Mouse (Mus musculus): ENCODE measurements around the gene Cacna1c.

The Cacna1c gene

GRCm38 (mm10) chr6:118711677-118712322 is 484.4 kb downstream of the Cacna1c start:
- in situ Hi-C loops (cut with MboI, MseI), result no loop called here

DNA sequence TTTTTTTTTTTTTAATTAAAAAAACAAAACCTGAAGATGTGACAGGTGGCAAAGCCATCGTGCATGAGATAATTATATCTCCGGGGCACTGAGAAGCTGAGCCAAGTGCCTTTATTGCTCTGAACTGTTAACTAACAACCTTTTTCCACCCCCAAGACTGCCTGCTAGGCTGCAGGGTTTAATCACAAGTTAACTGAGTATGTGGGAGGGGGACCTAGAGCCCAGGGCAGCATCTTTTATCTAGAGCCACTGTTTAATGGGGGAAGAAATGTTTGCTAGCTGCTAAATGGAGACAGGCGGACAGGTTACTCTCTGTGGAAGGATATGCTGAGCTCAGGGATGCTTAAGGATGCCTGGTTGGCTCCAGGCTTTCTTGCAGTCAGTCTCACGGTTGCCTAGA is 489.2 kb downstream of the Cacna1c start:
- in situ Hi-C loops (cut with MboI, MseI), result no loop called here

GRCm38 (mm10) chr6:118705840-118706239 is 490.4 kb downstream of the Cacna1c start:
- in situ Hi-C loops (cut with MboI, MseI), result no loop called here

DNA sequence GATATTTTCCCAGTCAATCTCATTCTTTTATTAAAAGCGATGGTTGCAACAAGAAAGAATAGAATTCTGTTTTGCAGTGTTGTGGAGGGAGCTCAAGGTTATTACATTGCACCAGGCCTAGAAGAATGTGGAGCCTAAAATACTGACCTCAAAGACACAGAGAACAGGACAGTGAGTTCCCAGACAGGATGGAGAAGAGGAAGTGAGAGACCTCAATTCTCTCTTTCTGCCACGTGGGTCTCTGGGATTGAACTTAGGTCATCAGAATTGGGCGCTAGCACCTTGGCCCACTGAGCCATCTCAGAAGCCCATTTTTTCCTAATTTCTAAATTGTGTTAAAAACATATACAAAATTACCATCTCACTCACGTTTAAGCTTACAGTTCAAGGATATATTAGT is 501.6 kb downstream of the Cacna1c start:
- in situ Hi-C loops (cut with MboI, MseI), result no loop called here

GRCm38 (mm10) chr6:118689447-118689846 is 506.8 kb downstream of the Cacna1c start:
- in situ Hi-C loops (cut with MboI, MseI), result no loop called here

- in situ Hi-C loops (cut with MboI, MseI), result no loop called here
Observed at GRCm38 (mm10) chr6:118688856-118689255, 507.4 kb downstream of the Cacna1c start.

DNA sequence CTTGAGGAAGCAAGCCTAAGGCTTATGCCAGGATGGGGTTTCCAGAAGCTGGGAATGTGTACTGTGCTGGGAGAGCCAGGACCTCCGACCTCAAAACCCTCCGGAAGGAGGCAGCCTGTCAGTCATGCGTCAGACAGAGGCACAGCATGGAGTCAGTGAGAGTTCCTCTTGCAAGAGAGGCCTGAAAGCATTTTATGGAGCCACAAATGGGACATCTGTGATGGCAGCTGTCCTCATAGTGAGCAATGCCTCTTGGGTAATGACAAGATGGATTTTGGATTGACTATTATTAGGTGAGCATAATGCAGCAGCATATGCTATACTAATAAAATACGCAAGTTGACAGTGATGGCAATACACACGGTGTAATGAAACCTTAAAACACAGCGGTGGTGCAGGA is 515.4 kb downstream of the Cacna1c start:
- in situ Hi-C loops (cut with MboI, MseI), result no loop called here

DNA sequence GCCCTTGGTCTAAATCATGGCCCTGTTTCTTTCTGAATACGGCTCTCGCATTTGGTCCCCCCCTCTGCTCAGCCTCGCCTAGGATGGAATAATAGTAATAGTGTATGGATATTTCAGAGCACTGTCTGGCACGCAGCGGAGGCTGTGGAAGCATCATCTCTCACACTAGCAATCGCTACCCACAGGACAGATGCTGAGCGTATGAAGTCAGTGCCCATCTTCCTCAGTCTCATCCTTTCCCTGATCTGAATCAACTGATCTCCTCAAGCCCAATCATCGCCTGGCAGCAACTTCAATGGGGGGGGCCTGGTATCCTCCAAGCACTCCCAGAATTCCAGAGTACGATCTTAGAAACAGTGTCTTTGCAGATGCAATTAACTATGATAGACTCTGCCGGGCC is 518.2 kb downstream of the Cacna1c start:
- in situ Hi-C loops (cut with MboI, MseI), result no loop called here

GRCm38 (mm10) chr6:118677306-118677705 is 518.9 kb downstream of the Cacna1c start:
- in situ Hi-C loops (cut with MboI, MseI), result no loop called here

GRCm38 (mm10) chr6:118674781-118675180 is 521.4 kb downstream of the Cacna1c start:
- in situ Hi-C loops (cut with MboI, MseI), result no loop called here

DNA sequence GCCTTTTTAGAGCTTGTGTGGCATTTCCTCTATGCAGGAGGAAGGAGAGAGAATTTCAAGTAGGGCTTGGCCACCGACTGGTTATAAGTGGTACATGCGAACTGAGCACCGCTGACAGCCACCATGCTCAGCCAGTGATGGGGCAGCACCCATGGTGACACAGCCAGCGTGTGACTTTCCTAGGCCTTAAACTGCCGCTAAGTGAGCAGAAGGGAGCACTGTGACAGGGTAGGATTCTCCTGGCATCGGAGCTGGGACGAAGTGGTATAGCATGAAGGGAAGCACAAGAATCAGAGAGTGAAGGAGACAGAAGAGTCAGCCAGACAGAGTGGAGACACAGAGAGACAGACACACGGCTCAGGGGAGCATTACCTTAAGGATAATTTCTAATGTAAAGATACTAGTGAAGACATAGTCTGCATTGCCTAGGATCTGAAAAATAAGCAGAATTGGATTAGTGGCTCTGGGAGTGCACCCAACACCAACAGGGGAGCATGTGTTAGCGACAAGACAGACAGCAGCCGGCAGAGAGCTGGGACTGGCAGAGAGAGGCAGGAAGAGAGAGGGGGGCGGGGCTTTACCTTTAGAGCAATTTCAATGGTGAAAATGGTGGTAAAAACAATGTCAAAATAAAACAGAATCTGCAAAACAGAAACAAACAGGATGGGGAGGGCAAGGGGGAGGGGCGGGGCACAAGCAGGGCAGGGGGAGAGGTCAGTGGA is 522.1 kb downstream of the Cacna1c start:
- in situ Hi-C loops (cut with MboI, MseI), result no loop called here

- in situ Hi-C loops (cut with MboI, MseI), result no loop called here
Observed at GRCm38 (mm10) chr6:118653331-118653730, 542.9 kb downstream of the Cacna1c start.

- in situ Hi-C loops (cut with MboI, MseI), result loop anchor here (10.0 kb wide), 1 partner anchor 456 kb away; no protein-coding TSS in a partner anchor
Observed at GRCm38 (mm10) chr6:118649121-118649783, 547.0 kb downstream of the Cacna1c start.

- in situ Hi-C loops (cut with MboI, MseI), result loop anchor here (10.0 kb wide), 1 partner anchor 458 kb away; no protein-coding TSS in a partner anchor
Observed at GRCm38 (mm10) chr6:118646265-118647061, 549.8 kb downstream of the Cacna1c start.

DNA sequence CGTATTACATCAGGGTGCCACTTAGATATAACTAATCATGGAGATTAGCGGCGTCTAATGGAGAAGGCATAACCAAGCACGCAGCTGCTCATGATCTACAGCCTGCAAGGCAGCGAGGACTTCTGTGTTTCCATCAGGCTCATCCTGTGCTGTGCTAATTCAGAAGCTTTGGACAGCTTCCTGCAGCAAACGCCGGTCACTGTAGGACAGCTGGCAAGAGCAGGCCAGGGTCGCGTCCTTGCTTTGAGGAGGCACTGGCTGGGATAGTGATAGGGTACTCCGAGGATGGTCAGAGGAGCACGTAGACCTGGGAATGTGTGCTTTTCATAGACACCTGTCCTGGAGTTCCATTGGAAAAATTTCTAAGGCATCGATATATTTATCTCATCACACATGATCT is 551.4 kb downstream of the Cacna1c start:
- in situ Hi-C loops (cut with MboI, MseI), result loop anchor here (10.0 kb wide), 1 partner anchor 460 kb away; no protein-coding TSS in a partner anchor

DNA sequence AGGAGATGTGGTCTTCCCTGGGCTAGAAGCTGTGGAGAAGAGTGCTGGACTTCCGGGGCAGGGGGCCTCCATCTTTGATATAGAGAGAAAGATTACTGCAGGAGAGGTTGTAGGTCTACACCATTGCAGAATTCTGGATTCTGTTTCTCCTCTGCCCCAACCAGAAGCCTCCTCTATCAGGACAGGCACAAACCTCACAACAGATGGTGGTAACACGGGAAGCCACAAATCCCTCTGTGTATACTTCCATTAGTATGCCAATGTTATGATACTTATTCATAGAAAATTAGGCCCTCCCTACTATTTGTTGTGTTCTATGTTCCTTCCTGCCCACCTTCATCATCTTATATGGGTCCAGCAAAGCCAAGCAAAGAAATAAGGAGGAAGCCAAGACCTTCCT is 552.7 kb downstream of the Cacna1c start:
- in situ Hi-C loops (cut with MboI, MseI), result loop anchor here (10.0 kb wide), 1 partner anchor 461 kb away; no protein-coding TSS in a partner anchor

- in situ Hi-C loops (cut with MboI, MseI), result loop anchor here (10.0 kb wide), 1 partner anchor 463 kb away; no protein-coding TSS in a partner anchor
Observed at GRCm38 (mm10) chr6:118641671-118642325, 554.4 kb downstream of the Cacna1c start.

GRCm38 (mm10) chr6:118639816-118640215 is 556.4 kb downstream of the Cacna1c start:
- in situ Hi-C loops (cut with MboI, MseI), result loop anchor here (10.0 kb wide), 1 partner anchor 465 kb away; no protein-coding TSS in a partner anchor

DNA sequence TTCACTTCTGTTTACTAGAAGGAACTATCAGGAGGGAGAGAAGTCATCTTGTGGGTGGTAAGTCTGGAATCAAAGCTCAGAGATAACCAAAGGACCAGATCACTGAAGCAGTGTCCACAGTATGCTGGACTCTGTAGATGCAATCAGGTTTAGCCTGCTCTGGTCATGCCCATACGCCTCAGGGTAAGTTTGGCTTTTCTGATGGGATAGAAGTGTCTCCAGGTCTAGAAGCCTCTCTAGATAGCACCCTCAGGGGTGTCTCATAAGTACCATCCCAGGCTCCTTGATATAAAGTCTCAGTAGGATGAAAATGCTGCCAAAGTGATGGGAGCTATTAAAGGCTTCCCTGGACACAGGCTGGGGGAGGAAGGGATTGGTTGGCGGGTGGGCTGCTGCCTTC is 557.3 kb downstream of the Cacna1c start:
- in situ Hi-C loops (cut with MboI, MseI), result no loop called here

DNA sequence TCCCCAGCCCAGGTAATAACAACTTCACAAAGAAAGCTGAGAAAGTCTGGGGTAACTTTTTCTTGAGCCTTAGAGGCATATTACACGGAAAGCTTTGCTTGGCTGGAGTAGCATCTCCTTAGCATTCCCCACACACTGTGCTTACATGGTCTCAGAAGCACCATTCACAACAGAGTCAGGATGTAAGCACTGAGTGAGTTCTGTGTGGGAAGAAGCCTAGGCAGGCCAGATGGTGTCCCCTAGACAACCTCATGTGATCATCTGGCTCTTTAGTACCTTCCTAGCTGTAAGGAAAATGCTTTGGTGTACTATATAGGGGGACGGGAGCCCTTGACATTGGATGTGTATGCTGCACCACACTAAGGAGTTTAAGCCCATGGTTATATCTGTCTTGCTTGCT is 563.7 kb downstream of the Cacna1c start:
- in situ Hi-C loops (cut with MboI, MseI), result no loop called here

- in situ Hi-C loops (cut with MboI, MseI), result no loop called here
Observed at GRCm38 (mm10) chr6:118630006-118630405, 566.2 kb downstream of the Cacna1c start.

Data from T-helper 1 cell (primary cell).